Mouse (Mus musculus) erythroblast, embryonic 14.5 days (primary cell): ENCODE data around the gene Trafd1.

Experiments
- GATA1 ChIP-seq: IDR thresholded peaks from 2 replicates; pipeline ENCODE4 v1.6.1; 2012; ENCODE audit warnings: low read length, inconsistent platforms, mixed read lengths
- TAL1 ChIP-seq: IDR thresholded peaks from 3 replicates; pipeline ENCODE4 v1.6.1; 2012; ENCODE audit warnings: low read length, inconsistent platforms, mixed read lengths

DNA sequence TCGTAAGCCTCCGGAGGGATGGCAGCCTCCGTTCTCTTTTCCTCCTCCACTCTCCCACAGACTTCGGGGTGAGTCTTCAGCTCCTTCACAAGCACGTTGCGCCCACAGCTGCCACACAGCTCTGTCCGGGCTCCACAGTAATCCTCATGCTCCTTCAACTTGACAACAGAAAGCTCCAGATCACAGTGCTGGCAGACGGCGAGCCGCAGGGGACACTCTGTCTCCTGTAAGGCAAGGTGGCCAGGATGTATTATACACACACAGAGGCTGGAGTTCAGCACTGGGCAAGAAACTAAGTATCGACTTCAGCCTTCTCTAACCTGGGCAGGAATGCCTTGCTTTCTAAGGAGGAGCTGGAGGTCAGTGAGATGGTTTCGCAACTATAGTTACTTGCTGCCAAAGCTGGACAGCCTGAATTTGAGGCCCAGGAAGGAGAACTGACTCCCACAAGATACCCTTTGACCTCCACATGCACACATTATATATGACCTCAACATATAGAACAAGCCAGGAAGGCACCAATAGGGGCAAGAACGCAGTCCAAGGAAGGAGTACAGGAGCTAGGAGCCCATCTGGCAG is 6.7 kb downstream of the Trafd1 start:
- no peak for TF ChIP-seq GATA1
- TF ChIP-seq TAL1: no peak
